Mouse (Mus musculus): ENCODE data around the gene Calhm1. TPM values are rescaled to one million over a fixed set of nuclear protein-coding genes. Genes with fewer than 3 reads are reported as not detected.

Calhm1 gene
- total and polyA plus RNA-seq, 3 experiments = 0.06 TPM; not detected in 2

DNA sequence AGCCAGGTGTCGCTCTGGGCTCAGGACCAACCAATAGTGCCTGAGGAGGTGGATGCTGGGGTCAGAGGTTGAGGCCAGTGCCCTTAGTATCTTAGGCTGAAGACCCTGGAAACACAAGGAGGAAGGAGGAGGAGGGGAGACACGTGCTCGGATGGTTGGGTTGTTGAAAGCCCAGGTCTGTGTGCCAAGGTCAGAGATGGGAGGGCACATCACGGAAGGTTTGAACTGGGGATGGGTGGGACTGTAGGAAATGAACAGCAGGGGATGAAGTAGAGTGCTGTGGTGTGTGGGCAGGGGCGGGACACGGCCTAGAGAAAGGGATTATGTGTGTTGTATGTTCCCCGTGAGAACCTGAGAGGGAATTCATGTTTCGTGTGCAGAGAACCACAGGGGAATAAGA, 40.2 kb upstream of the Calhm1 start:
- H3K27ac ChIP-seq (ENCODE audit: control insufficient read depth, low read depth, low read length) = no peak overlapping the region
- no peak for DNase-seq (ENCODE audit: low read depth, low spot score)
- H3K36me3 ChIP-seq (ENCODE audit: control insufficient read depth in 1 of 2, insufficient read depth in 2 of 2, low read length in 2 of 2) = no peaks in the 10 kb centered on the region
- H3K4me1 ChIP-seq (ENCODE audit: control insufficient read depth in 1 of 2, insufficient read depth in 2 of 2, low read length in 2 of 2) = no peaks in the 10 kb centered on the region
- TF ChIP-seq SIN3A (IDR thresholded peaks at IDR 0.05; ENCODE audit: low read length) (no peak), SMC3 (IDR thresholded peaks at IDR 0.05; ENCODE audit: low read depth, low read length) (no peak), ETS1 (IDR thresholded peaks at IDR 0.05; ENCODE audit: low read depth, low read length) (no peak), MYC (IDR thresholded peaks at IDR 0.05; ENCODE audit: low read depth, low read length) (no peak), EP300 (IDR thresholded peaks at IDR 0.05; ENCODE audit: low read depth in 1 of 2, low read length in 2 of 2) (no peak), TCF12 (IDR thresholded peaks at IDR 0.05; ENCODE audit: low read depth, low read length) (no peak), BHLHE40 (IDR thresholded peaks at IDR 0.05; ENCODE audit: borderline replicate concordance, low read depth, low read length) (no peak), MAZ (IDR thresholded peaks at IDR 0.05; ENCODE audit: low read depth, low read length) (no peak), TBP (IDR thresholded peaks at IDR 0.05; ENCODE audit: low read depth, low read length) (no peak), ELF1 (IDR thresholded peaks at IDR 0.05; ENCODE audit: low read depth, low read length) (no peak), CHD1 (IDR thresholded peaks at IDR 0.05; ENCODE audit: low read depth, low read length) (no peak), NRF1 (IDR thresholded peaks at IDR 0.05; ENCODE audit: insufficient read depth, low read depth, low read length, poor library complexity, severe bottlenecking) (no peak), E2F4 (IDR thresholded peaks at IDR 0.05; ENCODE audit: borderline replicate concordance, low read depth, low read length) (no peak), ZC3H11A (IDR thresholded peaks at IDR 0.05; ENCODE audit: low read depth, low read length) (no peak), MAFK (IDR thresholded peaks at IDR 0.05; ENCODE audit: borderline replicate concordance, low read depth, low read length) (no peak), ZNF384 (IDR thresholded peaks at IDR 0.05; ENCODE audit: low read depth, low read length) (no peak), USF1 (IDR thresholded peaks at IDR 0.05; ENCODE audit: low read depth, low read length) (no peak)
- H3K4me3 ChIP-seq (ENCODE audit: control insufficient read depth in 1 of 2, insufficient read depth in 1 of 2, low read depth in 2 of 2, low read length in 2 of 2) = no peak overlapping the region
- H3K9ac ChIP-seq (ENCODE audit: control insufficient read depth, low read depth, low read length, poor library complexity, severe bottlenecking) = no peak overlapping the region
- no peaks in the 10 kb centered on the region for H3K9me3 ChIP-seq (replicated peaks; ENCODE audit: insufficient read depth, low read length)
- H3K27me3 ChIP-seq (ENCODE audit: control insufficient read depth in 1 of 2, insufficient read depth in 2 of 2, low read length in 2 of 2) = peaks cover 3 to 10% of the 10 kb centered on the region in 2 experiments
- H3K79me2 ChIP-seq (ENCODE audit: control insufficient read depth, insufficient read depth, low read length, poor library complexity) = no peaks in the 10 kb centered on the region

DNA sequence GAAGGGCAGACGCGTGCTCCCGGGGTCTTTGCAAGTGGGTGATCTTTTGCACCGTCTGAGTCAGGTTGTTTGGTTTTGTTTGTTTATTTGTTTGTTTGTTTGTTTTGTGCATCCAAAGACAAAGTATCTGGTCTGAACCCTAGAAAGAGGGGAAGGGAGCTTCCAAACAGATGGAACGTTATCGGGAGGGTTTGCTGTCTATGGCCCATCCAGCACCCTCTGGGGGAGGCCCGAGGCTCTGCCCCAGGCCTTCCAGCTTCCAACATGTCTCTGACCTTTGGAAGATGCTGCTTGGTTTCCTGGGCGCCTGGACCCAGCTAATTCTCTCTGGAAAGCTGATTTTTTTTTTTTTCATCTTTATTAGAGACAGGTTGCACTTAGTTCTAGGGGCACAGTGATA, 36.0 kb upstream of the Calhm1 start:
- Histone ChIP-seq H3K36me3 (ENCODE audit: control insufficient read depth in 1 of 2, insufficient read depth in 2 of 2, low read length in 2 of 2) (no peaks in the 10 kb centered on the region), H3K4me3 (ENCODE audit: control insufficient read depth in 1 of 2, insufficient read depth in 1 of 2, low read depth in 2 of 2, low read length in 2 of 2) (no peak overlapping the region), H3K4me1 (ENCODE audit: control insufficient read depth in 1 of 2, insufficient read depth in 2 of 2, low read length in 2 of 2) (no peaks in the 10 kb centered on the region), H3K9me3 (replicated peaks; ENCODE audit: insufficient read depth, low read length) (no peaks in the 10 kb centered on the region), H3K79me2 (ENCODE audit: control insufficient read depth, insufficient read depth, low read length, poor library complexity) (no peaks in the 10 kb centered on the region), H3K9ac (ENCODE audit: control insufficient read depth, low read depth, low read length, poor library complexity, severe bottlenecking) (no peak overlapping the region), H3K27me3 (ENCODE audit: control insufficient read depth in 1 of 2, insufficient read depth in 2 of 2, low read length in 2 of 2) (peaks cover 3 to 6% of the 10 kb centered on the region in 2 experiments), H3K27ac (ENCODE audit: control insufficient read depth, low read depth, low read length) (no peak overlapping the region)
- no peak for DNase-seq (ENCODE audit: low read depth, low spot score)
- TF ChIP-seq CHD2 (IDR thresholded peaks at IDR 0.05; ENCODE audit: low read length) = no peak
- no peak for TF ChIP-seq USF2 (IDR thresholded peaks at IDR 0.05; ENCODE audit: borderline replicate concordance in 1 of 2, insufficient read depth in 1 of 2, low read depth in 1 of 2, low read length in 2 of 2)
- no peak for TF ChIP-seq ZKSCAN1 (IDR thresholded peaks at IDR 0.05; ENCODE audit: low read depth, low read length)
- TF ChIP-seq ZMIZ1 (IDR thresholded peaks at IDR 0.05; ENCODE audit: low read depth, low read length) = no peak
- TF ChIP-seq RCOR1 (IDR thresholded peaks at IDR 0.05; ENCODE audit: low read depth, low read length) = no peak
- no peak for TF ChIP-seq MYB (IDR thresholded peaks at IDR 0.05; ENCODE audit: low read depth, low read length)
- TF ChIP-seq KAT2A (conservative IDR thresholded peaks at IDR 0.05; ENCODE audit: low read depth, low read length) = no peak
- no peak for TF ChIP-seq POLR2AphosphoS2 (IDR thresholded peaks at IDR 0.05; ENCODE audit: low read length)
- TF ChIP-seq SIN3A (IDR thresholded peaks at IDR 0.05; ENCODE audit: low read length) = no peak

All from MEL (cell line).